Mouse (Mus musculus): ENCODE results near the gene Poc1b. TPM values are rescaled to one million over a fixed set of nuclear protein-coding genes. Genes with fewer than 3 reads are reported as not detected.

Gene Poc1b
- polyA plus RNA-seq, 1 experiment from 2014 or later, result 15.8 TPM

DNA sequence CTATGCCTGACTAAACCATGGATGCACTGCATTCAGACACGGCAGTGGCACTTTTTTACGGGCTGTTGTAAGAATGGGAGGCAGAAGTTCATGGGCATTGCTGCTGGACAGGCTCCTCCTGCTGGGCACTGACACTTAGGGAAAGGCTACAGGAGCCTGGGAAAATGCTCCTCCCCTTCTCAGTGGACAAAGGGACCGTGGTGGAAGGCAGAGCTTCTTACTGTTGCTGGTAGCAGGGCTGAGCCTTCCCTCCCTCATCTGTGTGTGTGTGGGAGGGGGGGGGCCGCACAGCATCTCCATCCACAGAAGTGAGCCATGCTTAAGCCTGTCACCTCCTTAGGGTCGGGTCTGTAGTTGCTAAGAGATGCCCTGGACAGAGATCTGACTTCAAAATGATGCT lies 24.5 kb downstream of the Poc1b start:
- Histone ChIP-seq H3K36me3 (ENCODE audit: insufficient read depth, low read length) (no peaks in the 10 kb centered on the region), H3K4me1 (replicated peaks; ENCODE audit: insufficient read depth, low read length) (0 out of 2 replicates have a peak, but pooled peaks cover 5% of the 10 kb centered on the region), H3K9ac (ENCODE audit: low read depth, low read length) (no peak overlapping the region), H3K4me2 (ENCODE audit: low read length) (no peak overlapping the region), H3K4me3 (replicated peaks; ENCODE audit: low read depth, low read length) (no peak overlapping the region), H3K9me3 (replicated peaks; ENCODE audit: low read length) (no peaks in the 10 kb centered on the region), H3K27me3 (ENCODE audit: insufficient read depth, low read length) (no peaks in the 10 kb centered on the region), H3K27ac (no peak overlapping the region)
- 45% methylated on average over 5 of the region's 5 CpGs for WGBS
- peak; percentile 36 for DNase-seq (ENCODE audit: low spot score)
- peak; percentile 40; the same call in 1 of the 2 replicates for TF ChIP-seq CTCF (IDR thresholded peaks at IDR 0.05; ENCODE audit: low read depth)
- peak; percentile 39; the same call in 1 of the 2 replicates for ATAC-seq (replicated peaks; ENCODE audit: low FRiP score, low read depth)

DNA sequence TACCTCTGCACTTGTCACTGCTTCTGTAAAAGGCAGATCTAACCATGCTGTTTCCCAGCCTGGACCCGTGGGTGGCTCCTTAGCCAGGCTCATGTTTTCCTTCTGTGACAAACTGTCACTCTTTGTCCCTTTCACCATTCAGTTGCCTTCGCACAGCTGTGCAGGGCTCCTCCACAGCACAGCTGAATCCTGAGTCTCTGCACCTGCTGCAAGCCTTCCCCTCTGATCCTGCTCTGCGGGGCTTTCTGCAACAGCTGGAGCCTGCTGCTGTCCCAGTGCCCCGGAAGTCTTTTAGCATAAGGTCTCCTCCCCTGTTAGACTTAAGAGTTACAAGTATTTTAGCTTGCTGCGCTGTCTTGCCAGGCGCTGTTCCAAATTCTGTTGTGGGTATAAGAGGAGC lies 25.4 kb downstream of the Poc1b start:
- no peak overlapping the region for H3K4me3 ChIP-seq (replicated peaks; ENCODE audit: low read depth, low read length)
- no peaks in the 10 kb centered on the region for H3K27me3 ChIP-seq (ENCODE audit: insufficient read depth, low read length)
- ATAC-seq (replicated peaks; ENCODE audit: low FRiP score, low read depth) (peak; percentile 53), DNase-seq (ENCODE audit: low spot score) (peak; percentile 48)
- 54% methylated on average over 6 of the region's 6 CpGs for WGBS
- no peak overlapping the region for H3K4me2 ChIP-seq (ENCODE audit: low read length)
- no peak for TF ChIP-seq CTCF (IDR thresholded peaks at IDR 0.05; ENCODE audit: low read depth)
- no peaks in the 10 kb centered on the region for H3K36me3 ChIP-seq (ENCODE audit: insufficient read depth, low read length)
- 0 out of 2 replicates have a peak, but pooled peaks cover 5% of the 10 kb centered on the region for H3K4me1 ChIP-seq (replicated peaks; ENCODE audit: insufficient read depth, low read length)
- no peak overlapping the region for H3K9ac ChIP-seq (ENCODE audit: low read depth, low read length)
- H3K9me3 ChIP-seq (replicated peaks; ENCODE audit: low read length), result no peaks in the 10 kb centered on the region
- H3K27ac ChIP-seq, result no peak overlapping the region

GRCm38 (mm10) chr10:99132595-99133272 lies 25.9 kb downstream of the Poc1b start:
- TF ChIP-seq CTCF (IDR thresholded peaks at IDR 0.05; ENCODE audit: low read depth), result no peak
- Histone ChIP-seq H3K27ac (no peak overlapping the region), H3K9me3 (replicated peaks; ENCODE audit: low read length) (no peaks in the 10 kb centered on the region), H3K27me3 (ENCODE audit: insufficient read depth, low read length) (no peaks in the 10 kb centered on the region), H3K4me3 (replicated peaks; ENCODE audit: low read depth, low read length) (no peak overlapping the region), H3K4me2 (ENCODE audit: low read length) (no peak overlapping the region), H3K9ac (ENCODE audit: low read depth, low read length) (no peak overlapping the region), H3K4me1 (replicated peaks; ENCODE audit: insufficient read depth, low read length) (0 out of 2 replicates have a peak, but pooled peaks cover 5% of the 10 kb centered on the region), H3K36me3 (ENCODE audit: insufficient read depth, low read length) (no peaks in the 10 kb centered on the region)
- DNase-seq (ENCODE audit: low spot score) (no peak), ATAC-seq (replicated peaks; ENCODE audit: low FRiP score, low read depth) (0 out of 2 replicates have a peak, but pooled peaks have one; percentile 29)
- WGBS, result 81% methylated on average over 11 of the region's 11 CpGs

GRCm38 (mm10) chr10:99133321-99133875 lies 26.6 kb downstream of the Poc1b start:
- WGBS, result 96% methylated on average over 16 of the region's 16 CpGs
- no peak overlapping the region for H3K9ac ChIP-seq (ENCODE audit: low read depth, low read length)
- H3K4me1 ChIP-seq (replicated peaks; ENCODE audit: insufficient read depth, low read length), result 0 out of 2 replicates have a peak, but pooled peaks cover 5% of the 10 kb centered on the region
- ATAC-seq (replicated peaks; ENCODE audit: low FRiP score, low read depth) (no peak), DNase-seq (ENCODE audit: low spot score) (no peak)
- no peak overlapping the region for H3K4me3 ChIP-seq (replicated peaks; ENCODE audit: low read depth, low read length)
- no peak for TF ChIP-seq CTCF (IDR thresholded peaks at IDR 0.05; ENCODE audit: low read depth)
- no peak overlapping the region for H3K4me2 ChIP-seq (ENCODE audit: low read length)
- H3K9me3 ChIP-seq (replicated peaks; ENCODE audit: low read length), result no peaks in the 10 kb centered on the region
- H3K36me3 ChIP-seq (ENCODE audit: insufficient read depth, low read length), result no peaks in the 10 kb centered on the region
- no peak overlapping the region for H3K27ac ChIP-seq
- no peaks in the 10 kb centered on the region for H3K27me3 ChIP-seq (ENCODE audit: insufficient read depth, low read length)

- Histone ChIP-seq H3K9me3 (replicated peaks; ENCODE audit: low read length) (no peaks in the 10 kb centered on the region), H3K36me3 (ENCODE audit: insufficient read depth, low read length) (no peaks in the 10 kb centered on the region), H3K27ac (no peak overlapping the region), H3K4me1 (replicated peaks; ENCODE audit: insufficient read depth, low read length) (no peaks in the 10 kb centered on the region), H3K4me3 (replicated peaks; ENCODE audit: low read depth, low read length) (no peak overlapping the region), H3K9ac (ENCODE audit: low read depth, low read length) (no peak overlapping the region), H3K4me2 (ENCODE audit: low read length) (no peak overlapping the region), H3K27me3 (ENCODE audit: insufficient read depth, low read length) (no peaks in the 10 kb centered on the region)
- DNase-seq (ENCODE audit: low spot score) (no peak), ATAC-seq (replicated peaks; ENCODE audit: low FRiP score, low read depth) (no peak)
- TF ChIP-seq CTCF (IDR thresholded peaks at IDR 0.05; ENCODE audit: low read depth), result no peak
- 62% methylated on average over 5 of the region's 5 CpGs for WGBS
Measured at GRCm38 (mm10) chr10:99136337-99136736, 29.5 kb downstream of the Poc1b start.

DNA sequence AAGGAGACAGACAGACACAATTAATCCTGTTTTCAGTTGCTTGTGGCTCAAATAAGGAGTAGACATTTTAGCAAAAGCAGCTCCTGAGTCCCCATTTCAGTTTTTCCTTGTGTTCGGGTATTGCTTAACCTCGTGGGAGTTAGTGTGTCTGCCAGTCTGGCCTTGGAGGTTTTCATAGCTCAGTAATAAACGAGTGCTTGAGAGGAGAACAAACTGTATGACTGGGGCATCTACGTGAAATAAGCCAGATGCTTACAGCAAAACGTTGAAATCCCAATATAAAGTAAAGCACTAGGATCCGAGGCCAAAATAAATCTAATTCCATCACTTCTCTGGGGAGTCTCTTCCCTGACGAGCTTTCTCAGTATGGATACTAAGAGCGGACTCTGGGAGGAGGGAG lies 38.8 kb downstream of the Poc1b start:
- 51% methylated on average over 8 of the region's 8 CpGs for WGBS
- H3K9ac ChIP-seq (ENCODE audit: low read depth, low read length), result no peak overlapping the region
- no peaks in the 10 kb centered on the region for H3K9me3 ChIP-seq (replicated peaks; ENCODE audit: low read length)
- H3K36me3 ChIP-seq (ENCODE audit: insufficient read depth, low read length), result 0 out of 2 replicates have a peak, but pooled peaks cover 3% of the 10 kb centered on the region
- no peak overlapping the region for H3K27ac ChIP-seq
- ATAC-seq (replicated peaks; ENCODE audit: low FRiP score, low read depth), result no peak
- H3K4me1 ChIP-seq (replicated peaks; ENCODE audit: insufficient read depth, low read length), result no peaks in the 10 kb centered on the region
- no peak for TF ChIP-seq CTCF (IDR thresholded peaks at IDR 0.05; ENCODE audit: low read depth)
- no peak overlapping the region for H3K4me2 ChIP-seq (ENCODE audit: low read length)
- no peak overlapping the region for H3K4me3 ChIP-seq (replicated peaks; ENCODE audit: low read depth, low read length)
- no peak for DNase-seq (ENCODE audit: low spot score)
- no peaks in the 10 kb centered on the region for H3K27me3 ChIP-seq (ENCODE audit: insufficient read depth, low read length)
